Mouse (Mus musculus) myocyte (in vitro differentiated cells): ENCODE results near the gene Cgn. TPM values are rescaled to one million over a fixed set of nuclear protein-coding genes. Genes with fewer than 3 reads are reported as not detected.
A peak's percentile ranks its signal among the peaks of the same experiment; 100 is the strongest.

Experiments
- H3K27me3 ChIP-seq: one replicate; pipeline ENCODE4 v1.6.1; 2011; ENCODE audit not compliant: control insufficient read depth, insufficient read depth, insufficient read length
- H3K36me3 ChIP-seq: one replicate; pipeline ENCODE4 v1.6.1; 2011; ENCODE audit not compliant: control insufficient read depth, insufficient read depth
- H3K4me2 ChIP-seq: one replicate; pipeline ENCODE4 v1.6.1; 2011; ENCODE audit warnings: low read depth, control low read depth
- H3K4me3 ChIP-seq: one replicate; pipeline ENCODE4 v1.5.1; 2011; ENCODE audit warnings: mild to moderate bottlenecking, control low read depth, moderate library complexity
- H3K79me2 ChIP-seq: one replicate; pipeline ENCODE4 v1.6.1; 2011; ENCODE audit not compliant: control insufficient read depth, insufficient read depth
- H3ac ChIP-seq: one replicate; pipeline ENCODE4 v1.6.1; 2011; ENCODE audit not compliant: control insufficient read depth, insufficient read length
- CEBPB ChIP-seq: IDR thresholded peaks from 2 replicates; pipeline ENCODE4 v1.6.1; 2011; ENCODE audit warnings: mild to moderate bottlenecking, moderate library complexity; ENCODE audit not compliant: poor library complexity, insufficient read depth, severe bottlenecking
- E2F4 ChIP-seq: IDR thresholded peaks from one replicate; pipeline ENCODE4 v1.6.1; 2011; ENCODE audit warnings: mild to moderate bottlenecking, control low read depth, moderate library complexity; ENCODE audit not compliant: insufficient read depth
- MAX ChIP-seq: IDR thresholded peaks from one replicate; pipeline ENCODE4 v1.6.1; 2011; ENCODE audit warnings: low read depth, mild to moderate bottlenecking, control low read depth
- MYOD1 ChIP-seq, 3 experiments: IDR thresholded peaks; one replicate each; pipeline ENCODE4 v1.6.1; 2011; ENCODE audit warnings: control low read depth in 2 of 3, low read depth in 2 of 3, mild to moderate bottlenecking in 2 of 3, moderate library complexity in 1 of 3; ENCODE audit not compliant: insufficient read length in 2 of 3, control insufficient read depth in 1 of 3
- MYOG ChIP-seq, 3 experiments: IDR thresholded peaks; one replicate each; pipeline ENCODE4 v1.6.1; 2011; ENCODE audit warnings: control low read depth in 2 of 3, low read depth in 2 of 3, mild to moderate bottlenecking in 2 of 3; ENCODE audit not compliant: insufficient read length in 2 of 3, control insufficient read depth in 1 of 3, insufficient read depth in 1 of 3
- POLR2A ChIP-seq: IDR thresholded peaks from one replicate; pipeline ENCODE4 v1.6.1; 2011; ENCODE audit warnings: low read depth, mild to moderate bottlenecking, control low read depth, moderate library complexity; ENCODE audit not compliant: insufficient read length
- POLR2AphosphoS2 ChIP-seq: IDR thresholded peaks from one replicate; pipeline ENCODE4 v1.6.1; 2011; ENCODE audit warnings: low read depth, control low read depth; ENCODE audit not compliant: insufficient read length
- REST ChIP-seq: IDR thresholded peaks from one replicate; pipeline ENCODE4 v1.6.1; 2011; ENCODE audit warnings: mild to moderate bottlenecking, control low read depth, moderate library complexity; ENCODE audit not compliant: insufficient read depth, insufficient read length
- SRF ChIP-seq: IDR thresholded peaks from one replicate; pipeline ENCODE4 v1.6.1; 2011; ENCODE audit warnings: low read depth; ENCODE audit not compliant: control insufficient read depth, insufficient read length
- TCF12 ChIP-seq: IDR thresholded peaks from one replicate; pipeline ENCODE4 v1.6.1; 2011; ENCODE audit warnings: mild to moderate bottlenecking, control low read depth; ENCODE audit not compliant: poor library complexity, insufficient read depth, severe bottlenecking
- TCF3 ChIP-seq: IDR thresholded peaks from one replicate; pipeline ENCODE4 v1.6.1; 2011; ENCODE audit warnings: low read depth, control low read depth; ENCODE audit not compliant: insufficient read length
- USF1 ChIP-seq: IDR thresholded peaks from one replicate; pipeline ENCODE4 v1.6.1; 2011; ENCODE audit warnings: low read depth, mild to moderate bottlenecking, control low read depth, moderate library complexity
- polyA plus RNA-seq: library from polyadenylated mRNA; unstranded; fragments of >200 nt; fragmentation: generic; extraction: Trizol; gene quantifications from one replicate; pipeline ENCODE4 v1.2.1, GENCODE M21; 2012; ENCODE audit warnings: missing spikeins

Gene Cgn
- polyA plus RNA-seq, 1 experiment, result 0.02 TPM

DNA sequence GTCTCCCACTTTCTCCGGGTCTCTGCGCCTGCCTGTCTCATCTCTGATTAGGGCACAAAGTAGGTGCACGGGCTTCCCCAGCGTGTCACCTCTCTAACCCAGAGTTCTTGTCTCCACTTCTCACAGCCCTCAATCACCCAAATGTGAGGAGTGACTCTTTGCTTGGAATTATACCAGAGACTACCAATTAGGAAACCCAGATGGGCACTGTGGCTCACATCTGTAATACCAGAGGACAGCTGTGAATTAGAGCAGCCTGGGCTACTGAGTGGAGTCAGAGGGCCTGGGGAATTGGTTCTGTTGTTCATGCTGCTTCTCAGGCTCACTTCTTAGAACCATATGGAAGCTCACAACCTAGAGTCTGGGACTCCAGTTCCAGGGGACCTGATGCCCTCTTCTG, 18.7 kb upstream of the Cgn start:
- no peak overlapping the region for H3K4me2 ChIP-seq

DNA sequence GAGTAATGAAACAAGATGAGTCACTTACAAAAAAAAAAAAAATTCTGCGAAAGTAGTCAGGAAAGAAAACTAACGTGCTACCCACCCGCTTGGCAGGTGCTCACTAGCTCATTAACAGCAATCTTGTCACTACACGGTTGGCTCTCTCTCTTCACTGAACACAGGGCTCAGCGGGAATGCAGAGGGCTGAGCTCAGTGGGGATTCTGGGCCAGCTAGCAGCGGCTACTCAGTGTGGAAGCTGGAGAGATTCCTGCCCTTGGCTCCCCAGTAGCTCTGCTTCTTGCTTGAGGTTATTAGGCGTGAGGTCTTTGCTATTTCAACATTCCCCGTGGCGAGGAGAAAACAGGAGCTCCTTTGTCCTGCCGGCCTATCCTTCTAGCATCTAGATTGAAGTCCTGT, 17.9 kb upstream of the Cgn start:
- H3K36me3 ChIP-seq, result no peaks in the 10 kb centered on the region
- peak overlapping the region; percentile 34 for H3K4me2 ChIP-seq
- H3K79me2 ChIP-seq, result no peaks in the 10 kb centered on the region
- H3K27me3 ChIP-seq, result no peaks in the 10 kb centered on the region
- no peak overlapping the region for H3K4me3 ChIP-seq
- H3ac ChIP-seq, result no peak overlapping the region
- TF ChIP-seq CEBPB, result no peak
- no peak for TF ChIP-seq MAX
- TF ChIP-seq POLR2AphosphoS2, result no peak

More for the DNA sequence above, 18.7 kb upstream of the Cgn start:
- Histone ChIP-seq H3K27me3 (no peaks in the 10 kb centered on the region), H3K36me3 (no peaks in the 10 kb centered on the region), H3ac (no peak overlapping the region), H3K4me3 (no peak overlapping the region), H3K79me2 (no peaks in the 10 kb centered on the region)
- TF ChIP-seq MYOG (IDR thresholded peaks at IDR 0.05; ENCODE audit: control insufficient read depth in 1 of 3, insufficient read depth in 1 of 3, insufficient read length in 2 of 3, low read depth in 2 of 3) (no peak), TCF12 (no peak)

DNA sequence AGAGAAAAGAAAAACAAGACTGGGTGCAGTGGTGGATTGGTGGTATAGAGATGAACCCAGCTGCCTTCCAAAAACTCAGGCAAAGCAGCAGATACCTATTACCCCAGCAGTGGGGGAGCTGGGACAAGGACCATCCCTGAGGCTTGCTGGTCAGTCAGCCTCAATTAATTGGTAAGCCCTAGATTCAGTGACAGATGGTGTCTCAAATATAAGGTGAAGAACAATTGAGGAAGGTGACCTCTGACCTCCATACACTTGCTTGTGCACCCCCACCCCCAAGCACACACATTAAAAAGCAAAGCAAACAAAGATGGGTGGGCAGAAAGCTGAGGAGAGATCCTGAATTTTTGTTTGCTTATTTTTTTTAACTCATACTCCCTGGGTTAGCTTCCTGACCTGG, 9.9 kb upstream of the Cgn start:
- H3K4me2 ChIP-seq, result no peak overlapping the region
- H3K79me2 ChIP-seq, result no peaks in the 10 kb centered on the region
- H3ac ChIP-seq, result no peak overlapping the region
- no peaks in the 10 kb centered on the region for H3K36me3 ChIP-seq
- TF ChIP-seq USF1, result no peak
- TF ChIP-seq MYOD1 (IDR thresholded peaks at IDR 0.05; ENCODE audit: control insufficient read depth in 1 of 3, insufficient read length in 2 of 3, low read depth in 2 of 3), result no peak
- no peak for TF ChIP-seq TCF3
- TF ChIP-seq REST, result no peak
- no peak for TF ChIP-seq POLR2A
- TF ChIP-seq POLR2AphosphoS2, result no peak
- TF ChIP-seq MYOG (IDR thresholded peaks at IDR 0.05; ENCODE audit: control insufficient read depth in 1 of 3, insufficient read depth in 1 of 3, insufficient read length in 2 of 3, low read depth in 2 of 3), result no peak
- TF ChIP-seq SRF, result no peak
- no peak for TF ChIP-seq TCF12
- no peak for TF ChIP-seq E2F4
- no peak for TF ChIP-seq MAX
- no peak for TF ChIP-seq CEBPB
- H3K27me3 ChIP-seq, result peaks cover 4% of the 10 kb centered on the region
- no peak overlapping the region for H3K4me3 ChIP-seq

DNA sequence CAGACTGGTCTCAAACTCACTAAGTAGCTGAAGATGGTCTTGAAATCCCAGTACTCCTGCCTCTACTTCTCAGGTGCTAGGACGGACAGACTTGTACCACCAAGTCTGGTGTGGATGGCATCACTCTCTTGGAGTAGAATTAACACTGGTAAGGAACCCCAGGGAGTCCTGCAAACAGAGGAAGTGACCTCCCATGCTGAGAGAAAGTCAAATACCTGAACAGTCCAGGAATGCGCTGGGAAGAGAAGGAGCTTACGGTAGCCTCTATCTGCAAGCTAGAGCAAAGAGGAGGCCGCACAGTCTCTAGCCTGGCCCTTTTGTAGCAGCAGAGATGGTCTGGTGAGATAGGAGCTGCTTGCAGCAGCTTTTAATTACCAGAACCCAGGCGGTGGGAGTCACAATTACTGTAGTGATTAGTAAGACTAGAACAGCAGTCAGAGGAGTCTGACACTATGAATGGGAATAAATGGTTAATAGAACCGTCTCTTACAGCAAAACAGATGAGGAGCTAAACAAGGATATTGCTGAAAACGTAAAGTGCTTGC, 9.4 kb upstream of the Cgn start:
- Histone ChIP-seq H3K79me2 (no peaks in the 10 kb centered on the region), H3K27me3 (peaks cover 5% of the 10 kb centered on the region), H3K4me3 (no peak overlapping the region), H3K36me3 (no peaks in the 10 kb centered on the region), H3K4me2 (no peak overlapping the region), H3ac (no peak overlapping the region)
- TF ChIP-seq MYOD1 (IDR thresholded peaks at IDR 0.05; ENCODE audit: control insufficient read depth in 1 of 3, insufficient read length in 2 of 3, low read depth in 2 of 3) (no peak), SRF (no peak), TCF12 (no peak), MYOG (IDR thresholded peaks at IDR 0.05; ENCODE audit: control insufficient read depth in 1 of 3, insufficient read depth in 1 of 3, insufficient read length in 2 of 3, low read depth in 2 of 3) (no peak), MAX (no peak), E2F4 (no peak), TCF3 (no peak), CEBPB (no peak), USF1 (no peak)

- H3ac ChIP-seq, result no peak overlapping the region
- peaks cover 5% of the 10 kb centered on the region for H3K27me3 ChIP-seq
- no peak overlapping the region for H3K4me3 ChIP-seq
- H3K4me2 ChIP-seq, result no peak overlapping the region
- no peaks in the 10 kb centered on the region for H3K36me3 ChIP-seq
- no peaks in the 10 kb centered on the region for H3K79me2 ChIP-seq
- no peak for TF ChIP-seq SRF
- no peak for TF ChIP-seq TCF3
- no peak for TF ChIP-seq E2F4
- TF ChIP-seq MYOG (IDR thresholded peaks at IDR 0.05; ENCODE audit: control insufficient read depth in 1 of 3, insufficient read depth in 1 of 3, insufficient read length in 2 of 3, low read depth in 2 of 3), result no peak
- no peak for TF ChIP-seq MAX
- no peak for TF ChIP-seq POLR2AphosphoS2
- TF ChIP-seq POLR2A, result no peak
- TF ChIP-seq MYOD1 (IDR thresholded peaks at IDR 0.05; ENCODE audit: control insufficient read depth in 1 of 3, insufficient read length in 2 of 3, low read depth in 2 of 3), result no peak
- TF ChIP-seq CEBPB, result no peak
- no peak for TF ChIP-seq REST
- no peak for TF ChIP-seq USF1
- TF ChIP-seq TCF12, result no peak
These were observed 8.1 kb upstream of the Cgn start for GRCm38 (mm10) chr3:94794359-94794758.
